Mouse (Mus musculus): Measurements from ENCODE around the gene Cxadr.

Gene Cxadr

GRCm38 (mm10) chr16:78301183-78301830 lies at the start of gene Cxadr:
Cxadr (plus strand) TSS chr16:78301489.
- DNase-seq (ENCODE audit: low spot score): peak; percentile 91

GRCm38 (mm10) chr16:78258989-78259388 lies 42.3 kb upstream of the Cxadr start:
- no peak for DNase-seq (ENCODE audit: low spot score)

- no peak for DNase-seq (ENCODE audit: low spot score)
These were observed 41.0 kb upstream of the Cxadr start for GRCm38 (mm10) chr16:78260070-78260879.

GRCm38 (mm10) chr16:78261520-78261919 lies 39.8 kb upstream of the Cxadr start:
- DNase-seq (ENCODE audit: low spot score): no peak

GRCm38 (mm10) chr16:78264442-78265150 lies 36.7 kb upstream of the Cxadr start:
- peak; percentile 18 for DNase-seq (ENCODE audit: low spot score)

GRCm38 (mm10) chr16:78265151-78265590 lies 36.1 kb upstream of the Cxadr start:
- DNase-seq (ENCODE audit: low spot score): peak; percentile 76

GRCm38 (mm10) chr16:78265826-78266225 lies 35.5 kb upstream of the Cxadr start:
- no peak for DNase-seq (ENCODE audit: low spot score)

GRCm38 (mm10) chr16:78267453-78267852 lies 33.8 kb upstream of the Cxadr start:
- no peak for DNase-seq (ENCODE audit: low spot score)

GRCm38 (mm10) chr16:78268167-78268566 lies 33.1 kb upstream of the Cxadr start:
- DNase-seq (ENCODE audit: low spot score): no peak

GRCm38 (mm10) chr16:78274825-78275455 lies 26.3 kb upstream of the Cxadr start:
- no peak for DNase-seq (ENCODE audit: low spot score)

- DNase-seq (ENCODE audit: low spot score): no peak
These were observed 23.7 kb upstream of the Cxadr start for GRCm38 (mm10) chr16:78277567-78277966.

- DNase-seq (ENCODE audit: low spot score): no peak
These were observed 21.0 kb upstream of the Cxadr start for GRCm38 (mm10) chr16:78280093-78280881.

- DNase-seq (ENCODE audit: low spot score): no peak
These were observed 18.1 kb upstream of the Cxadr start for GRCm38 (mm10) chr16:78283231-78283630.

GRCm38 (mm10) chr16:78294051-78294450 lies 7.2 kb upstream of the Cxadr start:
- DNase-seq (ENCODE audit: low spot score): no peak

GRCm38 (mm10) chr16:78294606-78295275 lies 6.5 kb upstream of the Cxadr start:
- no peak for DNase-seq (ENCODE audit: low spot score)

GRCm38 (mm10) chr16:78295601-78296000 lies 5.7 kb upstream of the Cxadr start:
- DNase-seq (ENCODE audit: low spot score): no peak

GRCm38 (mm10) chr16:78296114-78296513 lies 5.2 kb upstream of the Cxadr start:
- no peak for DNase-seq (ENCODE audit: low spot score)

- peak; percentile 42 for DNase-seq (ENCODE audit: low spot score)
These were observed 765 bp downstream of the Cxadr start for GRCm38 (mm10) chr16:78301831-78302677.

GRCm38 (mm10) chr16:78302678-78303050 lies 1.4 kb downstream of the Cxadr start:
- DNase-seq (ENCODE audit: low spot score): peak; percentile 66

- DNase-seq (ENCODE audit: low spot score): no peak
These were observed 4.4 kb downstream of the Cxadr start for GRCm38 (mm10) chr16:78305606-78306100.
